Mouse (Mus musculus) olfactory bulb, adult 2 months (tissue): ENCODE data around the gene Trim27. TPM values are rescaled to one million over a fixed set of nuclear protein-coding genes. Genes with fewer than 3 reads are reported as not detected.

Experiments
- H3K27ac ChIP-seq: fragments of 200-500 bp; 2 replicates; pipeline ENCODE4 v1.5.1; 2012; ENCODE audit warnings: low read depth, low read length; ENCODE audit not compliant: insufficient read depth
- H3K4me1 ChIP-seq: fragments of 200-500 bp; 2 replicates; pipeline ENCODE4 v1.6.1; 2012; ENCODE audit warnings: low read length; ENCODE audit not compliant: control insufficient read depth, insufficient read depth
- H3K4me3 ChIP-seq: fragments of 200-500 bp; 2 replicates; pipeline ENCODE4 v1.5.1; 2012; ENCODE audit warnings: mild to moderate bottlenecking, low read depth, low read length, moderate library complexity; ENCODE audit not compliant: insufficient read depth
- CTCF ChIP-seq: fragments of 200-500 bp; IDR thresholded peaks from 2 replicates; pipeline ENCODE4 v1.5.1; 2012; ENCODE audit warnings: low read depth, mild to moderate bottlenecking, low read length, moderate library complexity; ENCODE audit not compliant: insufficient read depth
- POLR2A ChIP-seq: fragments of 200-500 bp; IDR thresholded peaks from 2 replicates; pipeline ENCODE4 v1.6.1; 2012; ENCODE audit warnings: mild to moderate bottlenecking, low read depth, low read length, moderate library complexity; ENCODE audit not compliant: insufficient read depth
- WGBS: fragments of 180-500 bp; shearing (Covaris S2); methylation state at CpG from one replicate; pipeline ENCODE4 v1.1.7; 2018; 5-methylcytosine and 5-hydroxymethylcytosine counted together
- polyA plus RNA-seq: library from polyadenylated mRNA; stranded (reverse); fragments of >200 nt; gene quantifications from 2 replicates; pipeline ENCODE4 v1.2.4, GENCODE M21; 2012; ENCODE audit warnings: low replicate concordance; ENCODE audit not compliant: missing spikeins, insufficient read depth, insufficient read length

Trim27 gene
- polyA plus RNA-seq, 1 experiment, result not detected

DNA sequence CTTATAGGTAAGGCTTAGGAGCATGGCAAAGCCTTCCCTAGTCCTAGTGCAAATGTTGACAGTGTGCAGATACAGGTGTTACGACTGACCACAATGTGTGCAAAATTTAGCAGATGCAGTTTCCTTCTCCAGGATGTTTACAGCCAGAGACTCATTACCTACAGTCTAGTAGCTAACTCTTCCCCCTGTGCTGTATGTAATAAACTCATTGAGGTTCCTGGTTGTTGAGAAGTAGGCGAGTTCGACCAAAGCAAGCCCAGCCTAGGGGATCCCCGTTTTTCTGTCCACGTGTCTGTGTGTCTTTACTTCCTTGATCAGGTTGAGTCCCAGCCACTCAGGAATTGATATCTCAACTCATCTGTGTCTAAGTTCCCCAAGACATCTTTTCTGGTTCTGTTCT lies 64.8 kb downstream of the Trim27 start:
- Histone ChIP-seq H3K4me3 (no peak overlapping the region), H3K4me1 (no peaks in the 10 kb centered on the region; the same call in 1 of the 2 replicates), H3K27ac (no peak overlapping the region)
- TF ChIP-seq POLR2A (no peak), CTCF (no peak)
- WGBS, result 90% methylated on average over 5 of the region's 5 CpGs

Other genes starting within 250 kb of the Trim27 start
- not detected in 2 replicates for gene Olfr1370, start 104.5 kb upstream of the Trim27 start, polyA plus RNA-seq
- gene Olfr1369-ps1, start 68.0 kb upstream of the Trim27 start, polyA plus RNA-seq, result not detected in 2 replicates
- gene Olfr263, start 49.8 kb upstream of the Trim27 start, polyA plus RNA-seq, result not detected in 2 replicates
- gene Olfr1368, start 33.6 kb upstream of the Trim27 start, polyA plus RNA-seq, result not detected in 2 replicates
- not detected in 2 replicates for gene Gpx5, start 113.3 kb downstream of the Trim27 start, polyA plus RNA-seq
- not detected in 2 replicates for gene Gpx6, start 132.7 kb downstream of the Trim27 start, polyA plus RNA-seq
- not detected in 2 replicates for gene Olfr1367, start 167.5 kb downstream of the Trim27 start, polyA plus RNA-seq
- not detected in 2 replicates for gene Zscan12, start 183.4 kb downstream of the Trim27 start, polyA plus RNA-seq
- 126 TPM in 1 of 2 replicates, not detected in the other for gene Zkscan3, start 223.3 kb downstream of the Trim27 start, polyA plus RNA-seq